21 mouse cellular contexts compared by ENCODE assay signal in genomic region chr1:107368944-107369343, GRCm38 (mm10). TPM values are rescaled to one million over a fixed set of nuclear protein-coding genes. Genes with fewer than 3 reads are reported as not detected.
"Had no signal": no experiment of that assay in that cellular context is flagged by ENCODE, and none has a peak within 500 bp of the region (broad histone marks: within the 10 kb centered on the region; RNA-seq: fewer than 3 reads in every experiment).

No protein-coding gene starts in this region.

- H3K9ac ChIP-seq: kidney, embryonic 15.5 days; liver, embryonic 13.5 days; liver, postnatal 0 days; lung, embryonic 15.5 days; midbrain, embryonic 12.5 days had no signal

- H3K36me3 ChIP-seq: kidney, embryonic 15.5 days; liver, embryonic 13.5 days; lung, embryonic 15.5 days; midbrain, embryonic 12.5 days had no signal

- H3K4me3 ChIP-seq: kidney, embryonic 15.5 days; liver, embryonic 13.5 days; lung, embryonic 15.5 days; midbrain, embryonic 12.5 days had no signal

- DNase-seq: kidney, adult 2 months; kidney, postnatal 36 days; layer of hippocampus, adult 9-11 months; layer of hippocampus, postnatal 36 days; liver; liver, embryonic 13.5 days; liver, postnatal 0 days; lung, postnatal 14 days; right cerebral cortex, postnatal 4 days; spleen, adult 18-20 months; thymus, postnatal 4 days had no signal

- H3K27me3 ChIP-seq: kidney, embryonic 15.5 days; liver, embryonic 13.5 days; lung, embryonic 15.5 days; midbrain, embryonic 12.5 days had no signal

- ATAC-seq: liver, postnatal 0 days; midbrain, embryonic 16.5 days had no signal

- H3K27ac ChIP-seq: kidney, embryonic 15.5 days; liver, embryonic 13.5 days; lung, embryonic 15.5 days; midbrain, embryonic 12.5 days had no signal

- H3K4me1 ChIP-seq: kidney, embryonic 15.5 days; liver, embryonic 13.5 days; lung, embryonic 15.5 days; midbrain, embryonic 12.5 days had no signal

- H3K4me2 ChIP-seq: kidney, embryonic 15.5 days; liver, embryonic 13.5 days; lung, embryonic 15.5 days; midbrain, embryonic 12.5 days had no signal

- H3K9me3 ChIP-seq: kidney, embryonic 15.5 days; liver, embryonic 13.5 days; lung, embryonic 15.5 days; midbrain, embryonic 12.5 days had no signal

RNA-seq across cellular contexts. Expression of gene Serpinb11, which starts 7.9 kb away (rescaled TPM):
- total RNA-seq: layer of hippocampus, adult 18-20 months; layer of hippocampus, postnatal 36 days; left cerebral cortex, adult 8-10 months; left cerebral cortex, postnatal 25 days; megakaryocyte-erythroid progenitor cell, adult 5-6 weeks had no signal
- polyA plus RNA-seq: kidney, adult 2 months; liver, embryonic 13.5 days; liver, postnatal 0 days; midbrain, embryonic 12.5 days; midbrain, embryonic 16.5 days; neural tube, embryonic 14.5 days; stomach, embryonic 14.5 days had no signal

RNA-seq across cellular contexts. Expression of gene Serpinb7, which starts 30.5 kb away (rescaled TPM):
- total RNA-seq: layer of hippocampus, postnatal 36 days; left cerebral cortex, adult 8-10 months; left cerebral cortex, postnatal 25 days; megakaryocyte-erythroid progenitor cell, adult 5-6 weeks had no signal
- polyA plus RNA-seq: kidney, adult 2 months; kidney, embryonic 15.5 days; liver, embryonic 13.5 days; liver, postnatal 0 days; midbrain, embryonic 12.5 days; midbrain, embryonic 16.5 days; stomach, embryonic 14.5 days had no signal
